Mouse (Mus musculus): ENCODE results near the gene Ano5. TPM values are rescaled to one million over a fixed set of nuclear protein-coding genes. Genes with fewer than 3 reads are reported as not detected.

Gene Ano5
- 0.33 and 0.55 TPM in 2 replicates for polyA plus RNA-seq (2016; fragmentation: Nextera tagmentation; extraction: Ambion mirVana)

DNA sequence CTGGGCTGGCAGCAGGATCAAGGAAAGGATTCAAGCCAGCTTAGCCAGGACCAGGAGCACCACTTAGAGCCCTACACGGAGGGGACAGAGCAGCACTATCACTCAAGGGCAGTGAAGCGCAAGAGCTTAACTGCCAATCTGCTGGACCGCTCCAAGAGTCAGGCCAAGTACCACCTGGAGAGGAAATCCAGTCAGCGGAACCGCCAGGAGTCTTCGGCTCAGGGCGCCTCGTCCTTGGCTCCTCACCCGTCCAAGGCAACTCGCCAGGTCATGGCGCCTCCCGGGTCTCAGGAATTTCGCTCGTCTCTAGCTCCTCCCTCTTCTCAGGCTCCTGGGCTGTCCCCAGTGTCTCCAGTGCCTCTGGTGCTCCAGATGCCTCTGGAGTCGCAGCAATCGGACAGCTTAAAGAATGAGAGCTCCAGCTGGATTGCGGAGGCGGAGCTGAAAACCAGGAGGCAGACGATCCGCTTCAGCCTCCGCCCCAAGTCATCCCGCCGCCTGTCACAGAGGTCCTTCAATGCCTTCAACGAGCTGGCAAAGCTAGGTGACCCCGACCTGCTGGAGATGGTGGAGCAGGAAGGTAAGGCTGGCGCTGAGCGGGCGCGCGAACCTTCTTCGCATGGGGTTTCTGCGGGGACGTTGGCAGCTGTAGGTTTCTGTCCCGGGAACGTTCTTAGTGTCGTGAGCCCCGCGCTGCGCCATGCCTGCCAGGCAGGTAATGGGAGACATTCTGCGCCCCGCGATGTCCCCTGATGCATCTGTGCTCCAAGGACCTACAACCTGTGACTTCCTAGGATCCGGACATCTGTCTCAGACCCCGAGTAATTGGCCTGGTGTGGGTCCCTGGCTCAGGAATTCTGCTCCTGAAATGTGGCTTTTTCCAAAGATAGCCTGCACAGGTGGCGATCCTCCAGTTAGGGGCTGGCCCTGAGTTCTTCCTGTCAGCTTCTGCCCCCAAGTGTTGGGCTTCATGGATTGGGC, at the start of gene Ano5:
Gene Ano5, plus strand, starts transcription at position 359 of the 981 bp plus-strand sequence.
- peak; percentile 88 for ATAC-seq (ENCODE audit: low FRiP score, low read depth)
- Histone ChIP-seq H3K27me3 (replicated peaks) (0 out of 2 replicates have a peak, but pooled peaks cover 6% of the 10 kb centered on the region), H3K27ac (no peak within 1 kb of the TSS), H3K9ac (peak within 1 kb of the TSS; percentile 57), H3K4me1 (peaks cover 8% of the 10 kb centered on the region; the same call in 1 of the 2 replicates), H3K4me2 (replicated peaks) (peak within 1 kb of the TSS; percentile 83), H3K36me3 (no peaks in the 10 kb centered on the region), H3K4me3 (peak within 1 kb of the TSS; percentile 42), H3K9me3 (no peaks in the 10 kb centered on the region)
- 2% methylated on average over 45 of the region's 45 CpGs for WGBS

DNA sequence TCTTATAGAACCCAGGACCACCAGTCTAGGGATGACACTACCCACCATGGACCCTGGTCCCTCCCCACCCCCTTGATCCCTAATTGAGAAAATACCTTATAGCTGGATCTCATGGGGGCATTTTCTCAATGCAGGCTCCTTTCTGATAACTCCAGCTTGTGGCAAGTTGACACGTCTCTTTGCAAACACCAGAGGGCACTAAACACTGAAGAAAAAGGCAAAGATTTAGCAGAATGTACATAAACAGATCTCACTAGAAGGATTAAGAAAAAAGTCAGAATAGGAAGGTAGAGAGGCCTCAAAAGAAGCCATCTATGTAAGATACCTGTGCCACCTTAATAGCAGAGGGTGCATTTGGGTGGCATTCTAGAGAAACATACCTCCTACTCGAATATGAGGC, 11.4 kb upstream of the Ano5 start:
- Histone ChIP-seq H3K9me3 (no peaks in the 10 kb centered on the region), H3K36me3 (no peaks in the 10 kb centered on the region), H3K4me3 (no peak overlapping the region), H3K9ac (no peak overlapping the region), H3K4me2 (replicated peaks) (no peak overlapping the region), H3K27ac (no peak overlapping the region), H3K4me1 (no peaks in the 10 kb centered on the region), H3K27me3 (replicated peaks) (no peaks in the 10 kb centered on the region)
- 45% methylated on average over 2 of the region's 2 CpGs for WGBS
- ATAC-seq (ENCODE audit: low FRiP score, low read depth) = no peak

DNA sequence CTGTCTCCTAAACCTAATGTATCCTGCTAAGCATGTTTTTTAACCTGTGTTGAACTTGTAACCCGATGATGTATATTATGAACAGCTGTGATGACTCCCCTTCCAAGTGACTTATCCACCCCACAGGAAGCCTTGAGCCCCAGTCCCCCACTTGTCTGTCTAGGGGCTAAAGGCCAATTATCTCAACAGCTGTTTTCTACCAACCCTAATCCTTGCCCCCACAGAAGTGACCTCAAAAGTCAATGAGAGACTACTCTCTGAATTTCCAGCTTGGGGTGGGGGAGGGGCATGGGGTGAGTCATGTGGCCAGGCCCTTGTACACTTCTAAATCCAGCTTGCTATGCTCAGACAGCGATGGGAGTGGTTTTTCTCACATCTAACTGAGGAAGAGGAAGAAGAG, 6.9 kb upstream of the Ano5 start:
- H3K9me3 ChIP-seq = no peaks in the 10 kb centered on the region
- ATAC-seq (ENCODE audit: low FRiP score, low read depth) = no peak
- no peak overlapping the region for H3K4me2 ChIP-seq (replicated peaks)
- H3K27me3 ChIP-seq (replicated peaks) = no peaks in the 10 kb centered on the region
- no peak overlapping the region for H3K9ac ChIP-seq
- no peaks in the 10 kb centered on the region for H3K36me3 ChIP-seq
- no peak overlapping the region for H3K27ac ChIP-seq
- 62% methylated on average over 2 of the region's 2 CpGs for WGBS
- H3K4me3 ChIP-seq = no peak overlapping the region
- no peaks in the 10 kb centered on the region for H3K4me1 ChIP-seq

GRCm38 (mm10) chr7:51510147-51510546, 682 bp upstream of the Ano5 start:
- no peak overlapping the region for H3K27ac ChIP-seq
- peaks cover 8% of the 10 kb centered on the region; the same call in 1 of the 2 replicates for H3K4me1 ChIP-seq
- H3K4me2 ChIP-seq (replicated peaks) = peak overlapping the region; percentile 83; the same call in 1 of the 2 replicates
- peak; percentile 25; the same call in 1 of the 2 replicates for ATAC-seq (ENCODE audit: low FRiP score, low read depth)
- no peak overlapping the region for H3K4me3 ChIP-seq
- H3K9me3 ChIP-seq = no peaks in the 10 kb centered on the region
- 0 out of 2 replicates have a peak, but pooled peaks cover 6% of the 10 kb centered on the region for H3K27me3 ChIP-seq (replicated peaks)
- H3K36me3 ChIP-seq = no peaks in the 10 kb centered on the region
- no peak overlapping the region for H3K9ac ChIP-seq
- 79% methylated on average over 7 of the region's 7 CpGs for WGBS

- Histone ChIP-seq H3K4me1 (no peaks in the 10 kb centered on the region), H3K9ac (no peak overlapping the region), H3K9me3 (no peaks in the 10 kb centered on the region), H3K36me3 (no peaks in the 10 kb centered on the region), H3K4me2 (replicated peaks) (no peak overlapping the region), H3K27ac (no peak overlapping the region), H3K4me3 (no peak overlapping the region), H3K27me3 (replicated peaks) (no peaks in the 10 kb centered on the region)
- no peak for ATAC-seq (ENCODE audit: low FRiP score, low read depth)
Measured at GRCm38 (mm10) chr7:51539344-51539743, 28.5 kb downstream of the Ano5 start.

- Histone ChIP-seq H3K9me3 (no peaks in the 10 kb centered on the region), H3K4me3 (no peak overlapping the region), H3K4me1 (no peaks in the 10 kb centered on the region), H3K4me2 (replicated peaks) (no peak overlapping the region), H3K9ac (no peak overlapping the region), H3K27me3 (replicated peaks) (no peaks in the 10 kb centered on the region), H3K36me3 (no peaks in the 10 kb centered on the region), H3K27ac (no peak overlapping the region)
- no peak for ATAC-seq (ENCODE audit: low FRiP score, low read depth)
- WGBS = 69% methylated on average over 6 of the region's 6 CpGs
Measured at GRCm38 (mm10) chr7:51540736-51541135, 29.9 kb downstream of the Ano5 start.

- no peaks in the 10 kb centered on the region for H3K36me3 ChIP-seq
- H3K9ac ChIP-seq = no peak overlapping the region
- no peaks in the 10 kb centered on the region for H3K4me1 ChIP-seq
- H3K9me3 ChIP-seq = no peaks in the 10 kb centered on the region
- no peak overlapping the region for H3K4me2 ChIP-seq (replicated peaks)
- H3K27ac ChIP-seq = no peak overlapping the region
- H3K4me3 ChIP-seq = no peak overlapping the region
- WGBS = 89% methylated on average over 4 of the region's 4 CpGs
- no peak for ATAC-seq (ENCODE audit: low FRiP score, low read depth)
- H3K27me3 ChIP-seq (replicated peaks) = no peaks in the 10 kb centered on the region
Measured at GRCm38 (mm10) chr7:51600021-51600420, 89.2 kb downstream of the Ano5 start.

GRCm38 (mm10) chr7:51603741-51604140, 92.9 kb downstream of the Ano5 start:
- Histone ChIP-seq H3K9ac (no peak overlapping the region), H3K9me3 (no peaks in the 10 kb centered on the region), H3K36me3 (no peaks in the 10 kb centered on the region), H3K27me3 (replicated peaks) (no peaks in the 10 kb centered on the region), H3K4me1 (no peaks in the 10 kb centered on the region), H3K4me2 (replicated peaks) (no peak overlapping the region), H3K4me3 (no peak overlapping the region), H3K27ac (no peak overlapping the region)
- WGBS = 90% methylated on average over 12 of the region's 12 CpGs
- no peak for ATAC-seq (ENCODE audit: low FRiP score, low read depth)

DNA sequence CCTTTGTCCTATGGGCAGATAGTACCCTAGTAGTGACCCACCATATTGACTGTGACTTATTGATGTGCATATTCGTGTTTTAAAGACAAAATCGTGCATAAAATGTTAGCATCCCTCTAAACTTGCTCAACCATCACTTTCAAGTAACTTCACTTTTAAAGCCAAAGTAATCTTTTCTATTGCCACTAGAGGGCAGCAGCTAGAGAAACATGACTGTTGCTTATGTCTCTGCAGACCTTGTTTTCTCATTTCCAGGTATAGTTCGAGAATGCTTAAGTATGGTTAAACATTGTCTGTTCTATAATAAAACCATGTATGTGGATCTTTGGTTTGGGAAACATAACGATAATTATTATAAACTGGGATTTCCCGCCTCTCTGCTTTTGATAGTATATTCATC, 103.6 kb downstream of the Ano5 start:
- no peak overlapping the region for H3K4me2 ChIP-seq (replicated peaks)
- no peak overlapping the region for H3K27ac ChIP-seq
- ATAC-seq (ENCODE audit: low FRiP score, low read depth) = no peak
- H3K36me3 ChIP-seq = no peaks in the 10 kb centered on the region
- H3K4me1 ChIP-seq = no peaks in the 10 kb centered on the region
- WGBS = 46% methylated on average over 5 of the region's 5 CpGs
- no peak overlapping the region for H3K9ac ChIP-seq
- no peaks in the 10 kb centered on the region for H3K27me3 ChIP-seq (replicated peaks)
- no peak overlapping the region for H3K4me3 ChIP-seq
- no peaks in the 10 kb centered on the region for H3K9me3 ChIP-seq

DNA sequence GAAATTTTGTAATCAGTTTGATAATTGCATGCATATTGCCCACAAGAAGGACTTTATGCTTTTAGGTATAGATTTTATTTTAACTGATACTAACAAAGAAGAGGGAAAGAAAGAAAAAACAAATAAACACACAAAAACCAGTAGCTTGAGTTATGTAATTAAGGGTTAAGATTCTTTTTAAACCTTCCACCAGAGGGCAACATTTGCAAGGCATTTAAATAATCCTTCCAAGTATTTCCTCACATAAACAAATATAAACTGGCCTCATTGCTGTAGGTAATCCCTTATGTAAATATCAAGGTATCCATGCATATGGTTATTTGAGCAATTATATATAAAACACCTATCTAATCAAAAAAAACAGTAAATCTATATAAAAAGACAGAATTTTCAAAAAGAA, 107.1 kb downstream of the Ano5 start:
- no peaks in the 10 kb centered on the region for H3K9me3 ChIP-seq
- H3K4me1 ChIP-seq = no peaks in the 10 kb centered on the region
- H3K4me2 ChIP-seq (replicated peaks) = no peak overlapping the region
- peaks cover 20% of the 10 kb centered on the region for H3K27me3 ChIP-seq (replicated peaks)
- H3K36me3 ChIP-seq = no peaks in the 10 kb centered on the region
- no peak for ATAC-seq (ENCODE audit: low FRiP score, low read depth)
- H3K4me3 ChIP-seq = no peak overlapping the region
- H3K9ac ChIP-seq = no peak overlapping the region
- no peak overlapping the region for H3K27ac ChIP-seq

DNA sequence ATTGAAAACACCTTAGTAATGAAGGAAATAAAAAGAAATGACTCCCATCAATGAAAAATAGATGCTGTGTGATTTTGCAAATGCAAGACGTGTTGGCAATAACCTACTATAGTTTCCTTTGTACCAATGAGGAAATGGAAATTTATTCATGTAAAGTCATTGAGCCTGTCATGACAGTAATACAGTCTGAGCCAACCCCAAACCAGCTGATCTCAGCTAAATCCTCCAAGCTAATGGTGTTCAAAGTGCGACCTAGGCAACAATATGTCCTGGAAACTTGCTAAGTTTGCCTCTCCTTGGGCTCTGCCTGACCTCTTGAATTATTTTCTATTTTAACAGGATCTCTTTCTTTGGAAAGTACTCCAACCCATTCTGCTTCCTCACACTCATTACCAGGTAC, 107.6 kb downstream of the Ano5 start:
- no peaks in the 10 kb centered on the region for H3K9me3 ChIP-seq
- no peak overlapping the region for H3K4me3 ChIP-seq
- H3K27ac ChIP-seq = no peak overlapping the region
- peaks cover 22% of the 10 kb centered on the region for H3K27me3 ChIP-seq (replicated peaks)
- no peaks in the 10 kb centered on the region for H3K4me1 ChIP-seq
- no peak overlapping the region for H3K9ac ChIP-seq
- H3K4me2 ChIP-seq (replicated peaks) = no peak overlapping the region
- no peaks in the 10 kb centered on the region for H3K36me3 ChIP-seq
- WGBS = 38% methylated on average over 2 of the region's 2 CpGs
- ATAC-seq (ENCODE audit: low FRiP score, low read depth) = no peak

GRCm38 (mm10) chr7:51619977-51620376, 109.1 kb downstream of the Ano5 start:
- Histone ChIP-seq H3K9ac (no peak overlapping the region), H3K4me2 (replicated peaks) (0 out of 2 replicates have a peak overlapping the region, but pooled peaks have one; percentile 25), H3K9me3 (no peaks in the 10 kb centered on the region), H3K4me3 (no peak overlapping the region), H3K4me1 (no peaks in the 10 kb centered on the region), H3K27ac (no peak overlapping the region), H3K36me3 (no peaks in the 10 kb centered on the region), H3K27me3 (replicated peaks) (peaks cover 36% of the 10 kb centered on the region)
- ATAC-seq (ENCODE audit: low FRiP score, low read depth) = no peak
- WGBS = 40% methylated on average over 1 of the region's 1 CpGs
